Mouse (Mus musculus) E14TG2a.4 (cell line): Measurements from ENCODE around the gene Lyg2.

Experiments used
- CTCF ChIP-seq: conservative IDR thresholded peaks from 2 replicates; pipeline ENCODE4 v1.5.1; 2014; ENCODE audit warnings: low read length
- POU5F1 ChIP-seq: IDR thresholded peaks from 2 replicates; pipeline ENCODE4 v1.6.1; 2014; ENCODE audit warnings: low read length, borderline replicate concordance

DNA sequence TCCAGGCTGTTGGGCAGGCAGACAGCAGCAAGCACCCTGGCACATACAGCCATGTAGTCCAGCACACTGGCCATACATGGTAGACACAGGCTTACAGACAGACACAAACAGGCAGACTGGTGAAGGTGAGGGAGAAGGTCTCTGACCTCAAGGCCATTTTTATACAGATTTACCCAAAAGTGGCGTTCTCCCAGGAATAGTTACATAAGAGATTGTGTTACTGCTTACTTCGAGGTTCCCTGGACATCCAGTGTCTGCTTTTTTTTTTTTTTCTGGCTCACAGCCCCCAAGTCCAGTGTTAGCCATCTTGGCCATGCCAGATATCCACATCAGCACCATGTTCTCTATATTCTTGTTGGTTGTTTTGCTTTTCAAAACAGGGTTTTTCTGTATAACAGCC is 42.2 kb upstream of the Lyg2 start:
- no peak for TF ChIP-seq CTCF
- TF ChIP-seq POU5F1 = no peak
